Mouse (Mus musculus): Measurements from ENCODE around the gene Myh2. TPM values are rescaled to one million over a fixed set of nuclear protein-coding genes. Genes with fewer than 3 reads are reported as not detected.

The Myh2 gene
- polyA plus RNA-seq, 1 experiment from 2014 or later = not detected

DNA sequence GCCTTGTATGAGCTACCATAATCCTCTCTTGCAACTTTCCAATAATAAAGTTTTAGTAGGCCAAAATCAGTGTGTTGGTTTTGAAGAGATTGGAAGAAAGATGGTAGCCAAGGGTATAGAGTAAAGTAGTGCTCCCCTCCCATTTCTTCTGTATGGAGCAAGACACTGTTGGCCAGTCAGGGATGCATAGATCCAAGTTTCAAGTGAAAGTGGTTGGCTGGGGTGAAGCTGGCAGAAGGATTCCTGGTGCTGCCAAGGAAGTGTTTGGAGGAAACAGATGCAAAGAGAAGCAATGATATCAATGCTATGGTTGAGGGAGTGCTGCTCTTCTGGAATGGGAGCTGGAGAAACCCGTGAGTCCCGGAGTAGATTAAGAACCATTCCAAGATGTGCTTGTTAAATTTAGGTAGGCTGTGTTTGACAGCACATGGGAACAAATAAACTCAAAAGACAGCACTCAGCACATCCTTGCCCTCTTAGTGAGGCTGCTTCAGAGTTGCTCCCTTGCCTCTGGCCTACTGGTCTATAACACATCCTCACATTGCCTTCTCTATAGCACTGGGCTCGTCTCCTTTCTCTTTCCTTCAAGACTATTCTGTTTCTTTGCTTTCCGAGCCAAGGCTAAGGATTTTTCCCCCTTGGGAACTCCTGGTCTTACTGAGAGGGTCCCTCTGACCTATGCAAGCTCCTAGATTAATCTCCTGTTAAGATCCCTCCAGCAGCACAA lies 22.4 kb upstream of the Myh2 start:
- no peaks in the 10 kb centered on the region for H3K36me3 ChIP-seq (ENCODE audit: control insufficient read depth, insufficient read depth, low read length)
- no peak overlapping the region for H3K4me2 ChIP-seq (replicated peaks; ENCODE audit: low read depth, low read length)
- H3K27me3 ChIP-seq (ENCODE audit: control insufficient read depth, insufficient read depth, low read length) = no peaks in the 10 kb centered on the region
- H3K9me3 ChIP-seq (ENCODE audit: control insufficient read depth, low read depth, low read length) = no peaks in the 10 kb centered on the region
- no peak overlapping the region for H3K27ac ChIP-seq (ENCODE audit: low read length)
- 65% methylated on average over 4 of the region's 4 CpGs for WGBS
- ATAC-seq (ENCODE audit: insufficient number of reproducible peaks, insufficient read depth, low FRiP score, low read depth) = no peak
- H3K9ac ChIP-seq (replicated peaks; ENCODE audit: low read depth, low read length) = no peak overlapping the region
- H3K4me1 ChIP-seq (ENCODE audit: control insufficient read depth, insufficient read depth, low read length) = no peaks in the 10 kb centered on the region
- no peak overlapping the region for H3K4me3 ChIP-seq (ENCODE audit: low read depth, low read length)

DNA sequence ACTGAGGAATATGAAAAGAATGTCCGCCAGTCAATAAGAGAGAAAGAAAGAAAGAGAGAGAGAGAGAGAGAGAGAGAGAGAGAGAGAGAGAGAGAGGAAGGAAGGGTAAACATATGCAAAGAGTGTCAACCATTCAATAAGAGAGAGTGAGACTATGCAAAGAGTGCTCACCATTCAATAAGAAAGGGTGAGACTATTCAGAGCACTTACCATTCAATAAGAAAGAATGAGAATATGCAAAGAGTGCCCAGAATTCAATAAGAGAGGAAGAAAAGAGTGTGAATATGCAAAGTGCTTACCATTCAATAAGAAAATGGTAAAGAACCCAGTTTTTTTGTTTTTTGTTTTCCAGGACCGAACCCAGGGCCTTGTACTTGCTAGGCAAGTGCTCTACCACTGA lies 20.6 kb upstream of the Myh2 start:
- WGBS = 88% methylated on average over 2 of the region's 2 CpGs
- H3K4me3 ChIP-seq (ENCODE audit: low read depth, low read length) = no peak overlapping the region
- no peak overlapping the region for H3K9ac ChIP-seq (replicated peaks; ENCODE audit: low read depth, low read length)
- no peaks in the 10 kb centered on the region for H3K4me1 ChIP-seq (ENCODE audit: control insufficient read depth, insufficient read depth, low read length)
- H3K4me2 ChIP-seq (replicated peaks; ENCODE audit: low read depth, low read length) = no peak overlapping the region
- no peaks in the 10 kb centered on the region for H3K27me3 ChIP-seq (ENCODE audit: control insufficient read depth, insufficient read depth, low read length)
- H3K27ac ChIP-seq (ENCODE audit: low read length) = no peak overlapping the region
- H3K9me3 ChIP-seq (ENCODE audit: control insufficient read depth, low read depth, low read length) = no peaks in the 10 kb centered on the region
- no peak for ATAC-seq (ENCODE audit: insufficient number of reproducible peaks, insufficient read depth, low FRiP score, low read depth)
- H3K36me3 ChIP-seq (ENCODE audit: control insufficient read depth, insufficient read depth, low read length) = no peaks in the 10 kb centered on the region

DNA sequence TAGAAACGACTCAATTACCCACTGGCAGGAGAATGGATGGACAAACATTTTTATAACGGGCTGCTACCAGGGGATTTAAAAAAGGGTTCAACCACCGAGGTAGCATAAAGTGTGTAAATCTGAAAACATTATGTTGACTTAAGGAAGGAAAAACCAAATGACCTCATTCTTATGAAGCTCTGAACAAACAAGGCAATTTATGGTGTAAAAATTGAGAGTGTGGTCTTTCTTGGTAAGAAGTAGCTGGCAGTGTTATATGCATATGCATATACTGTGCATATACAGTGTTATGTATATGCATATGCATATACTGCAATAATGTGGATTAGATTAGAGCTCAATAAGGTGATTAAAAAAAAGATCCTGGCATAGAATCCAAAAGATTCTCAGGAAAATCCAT lies 19.7 kb upstream of the Myh2 start:
- no peaks in the 10 kb centered on the region for H3K9me3 ChIP-seq (ENCODE audit: control insufficient read depth, low read depth, low read length)
- no peaks in the 10 kb centered on the region for H3K4me1 ChIP-seq (ENCODE audit: control insufficient read depth, insufficient read depth, low read length)
- 81% methylated on average over 3 of the region's 3 CpGs for WGBS
- no peaks in the 10 kb centered on the region for H3K36me3 ChIP-seq (ENCODE audit: control insufficient read depth, insufficient read depth, low read length)
- no peak for ATAC-seq (ENCODE audit: insufficient number of reproducible peaks, insufficient read depth, low FRiP score, low read depth)
- no peaks in the 10 kb centered on the region for H3K27me3 ChIP-seq (ENCODE audit: control insufficient read depth, insufficient read depth, low read length)
- H3K27ac ChIP-seq (ENCODE audit: low read length) = no peak overlapping the region
- H3K4me3 ChIP-seq (ENCODE audit: low read depth, low read length) = no peak overlapping the region
- no peak overlapping the region for H3K9ac ChIP-seq (replicated peaks; ENCODE audit: low read depth, low read length)
- no peak overlapping the region for H3K4me2 ChIP-seq (replicated peaks; ENCODE audit: low read depth, low read length)

DNA sequence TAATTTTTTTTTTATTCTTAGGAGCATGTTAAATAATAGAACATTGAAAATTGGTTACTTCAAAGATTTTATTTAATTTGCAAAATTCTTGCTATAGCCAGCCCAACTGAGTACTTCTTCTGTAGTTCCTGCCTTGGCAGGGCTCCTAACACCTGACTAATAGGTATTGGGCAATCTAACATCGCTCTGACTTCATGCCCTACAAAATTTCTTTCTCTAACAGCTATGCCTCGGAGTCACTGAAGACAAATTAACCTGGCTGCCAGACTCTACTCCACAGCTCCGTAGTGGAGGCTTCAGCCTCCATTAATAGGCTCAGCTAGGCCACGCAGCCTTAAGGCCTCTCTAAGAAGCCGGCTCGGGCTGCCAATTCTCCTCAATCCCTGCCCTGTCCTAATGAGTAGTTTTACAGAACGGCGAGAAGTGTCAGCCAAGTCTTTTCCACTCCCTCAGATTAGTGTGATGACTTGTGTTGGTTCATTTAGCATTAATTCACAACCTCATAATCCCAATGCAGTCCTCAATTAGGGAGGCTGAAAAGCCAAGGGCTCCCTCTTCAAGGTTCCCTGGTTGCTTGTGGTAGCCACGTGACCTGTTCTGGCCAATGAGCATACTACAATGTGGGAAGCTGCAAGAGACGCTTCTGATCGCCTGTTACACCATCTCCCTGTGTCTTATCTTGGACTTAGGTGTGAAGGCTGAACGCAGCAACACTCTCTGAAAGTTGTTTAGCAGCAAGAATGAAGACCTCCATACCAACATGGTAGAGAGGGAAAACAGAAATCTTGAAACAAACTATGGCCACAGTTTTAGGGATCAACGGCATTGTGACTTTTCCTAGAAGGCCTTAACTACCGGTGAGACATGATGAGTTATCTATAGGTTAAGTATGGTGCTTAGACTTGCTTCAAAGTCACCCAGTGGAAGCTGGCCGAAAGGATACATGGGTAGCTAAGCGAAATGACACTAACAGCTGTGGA lies 18.9 kb upstream of the Myh2 start:
- Histone ChIP-seq H3K4me2 (replicated peaks; ENCODE audit: low read depth, low read length) (no peak overlapping the region), H3K27ac (ENCODE audit: low read length) (no peak overlapping the region), H3K27me3 (ENCODE audit: control insufficient read depth, insufficient read depth, low read length) (no peaks in the 10 kb centered on the region), H3K9me3 (ENCODE audit: control insufficient read depth, low read depth, low read length) (no peaks in the 10 kb centered on the region), H3K4me1 (ENCODE audit: control insufficient read depth, insufficient read depth, low read length) (no peaks in the 10 kb centered on the region), H3K4me3 (ENCODE audit: low read depth, low read length) (no peak overlapping the region), H3K9ac (replicated peaks; ENCODE audit: low read depth, low read length) (no peak overlapping the region), H3K36me3 (ENCODE audit: control insufficient read depth, insufficient read depth, low read length) (no peaks in the 10 kb centered on the region)
- 83% methylated on average over 16 of the region's 16 CpGs for WGBS
- no peak for ATAC-seq (ENCODE audit: insufficient number of reproducible peaks, insufficient read depth, low FRiP score, low read depth)

DNA sequence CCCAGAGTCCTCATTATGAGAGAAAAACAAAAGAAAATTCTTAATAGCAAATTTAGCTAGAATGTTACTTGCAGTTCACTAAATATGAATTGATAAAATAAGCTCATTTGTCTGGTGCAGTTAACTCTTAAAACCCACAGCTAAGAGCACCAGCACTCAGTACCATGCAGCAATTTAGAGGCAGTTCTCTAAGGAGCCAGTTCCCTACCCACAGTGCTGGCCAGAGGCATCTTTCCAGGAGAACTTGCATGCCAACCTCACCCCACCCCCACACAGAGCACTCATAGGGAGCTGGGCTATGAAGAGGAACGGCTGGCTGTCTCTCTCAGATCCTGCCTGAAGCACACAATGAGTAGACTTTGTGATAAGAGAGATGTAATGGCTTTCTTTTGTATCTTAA lies 17.7 kb upstream of the Myh2 start:
- no peak overlapping the region for H3K4me2 ChIP-seq (replicated peaks; ENCODE audit: low read depth, low read length)
- no peaks in the 10 kb centered on the region for H3K4me1 ChIP-seq (ENCODE audit: control insufficient read depth, insufficient read depth, low read length)
- WGBS = 15% methylated on average over 1 of the region's 1 CpGs
- H3K27ac ChIP-seq (ENCODE audit: low read length) = no peak overlapping the region
- no peaks in the 10 kb centered on the region for H3K9me3 ChIP-seq (ENCODE audit: control insufficient read depth, low read depth, low read length)
- no peaks in the 10 kb centered on the region for H3K27me3 ChIP-seq (ENCODE audit: control insufficient read depth, insufficient read depth, low read length)
- no peak overlapping the region for H3K9ac ChIP-seq (replicated peaks; ENCODE audit: low read depth, low read length)
- H3K36me3 ChIP-seq (ENCODE audit: control insufficient read depth, insufficient read depth, low read length) = no peaks in the 10 kb centered on the region
- H3K4me3 ChIP-seq (ENCODE audit: low read depth, low read length) = no peak overlapping the region
- ATAC-seq (ENCODE audit: insufficient number of reproducible peaks, insufficient read depth, low FRiP score, low read depth) = no peak

DNA sequence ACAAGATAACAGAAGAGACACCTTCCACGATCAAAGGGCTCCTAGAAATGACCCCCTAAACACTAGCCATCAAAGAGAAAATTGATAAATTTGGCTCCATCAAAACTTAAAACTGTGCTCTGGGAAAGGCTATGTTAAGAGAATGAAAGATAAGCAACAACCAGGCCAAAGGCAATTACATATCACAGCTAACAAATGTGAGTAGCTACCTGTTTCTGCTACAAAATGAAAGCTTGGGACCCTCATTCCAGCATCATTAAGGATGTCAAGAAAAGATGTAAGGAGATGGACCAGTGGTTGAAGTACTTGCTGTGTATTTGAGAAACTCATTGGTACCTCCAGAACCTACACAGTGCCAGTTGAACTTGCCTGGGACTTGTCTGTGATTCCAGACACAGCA lies 17.0 kb upstream of the Myh2 start:
- 71% methylated on average over 1 of the region's 1 CpGs for WGBS
- H3K4me3 ChIP-seq (ENCODE audit: low read depth, low read length) = no peak overlapping the region
- H3K9me3 ChIP-seq (ENCODE audit: control insufficient read depth, low read depth, low read length) = no peaks in the 10 kb centered on the region
- no peak overlapping the region for H3K4me2 ChIP-seq (replicated peaks; ENCODE audit: low read depth, low read length)
- no peak overlapping the region for H3K27ac ChIP-seq (ENCODE audit: low read length)
- H3K27me3 ChIP-seq (ENCODE audit: control insufficient read depth, insufficient read depth, low read length) = no peaks in the 10 kb centered on the region
- no peaks in the 10 kb centered on the region for H3K36me3 ChIP-seq (ENCODE audit: control insufficient read depth, insufficient read depth, low read length)
- no peak overlapping the region for H3K9ac ChIP-seq (replicated peaks; ENCODE audit: low read depth, low read length)
- no peaks in the 10 kb centered on the region for H3K4me1 ChIP-seq (ENCODE audit: control insufficient read depth, insufficient read depth, low read length)
- no peak for ATAC-seq (ENCODE audit: insufficient number of reproducible peaks, insufficient read depth, low FRiP score, low read depth)

DNA sequence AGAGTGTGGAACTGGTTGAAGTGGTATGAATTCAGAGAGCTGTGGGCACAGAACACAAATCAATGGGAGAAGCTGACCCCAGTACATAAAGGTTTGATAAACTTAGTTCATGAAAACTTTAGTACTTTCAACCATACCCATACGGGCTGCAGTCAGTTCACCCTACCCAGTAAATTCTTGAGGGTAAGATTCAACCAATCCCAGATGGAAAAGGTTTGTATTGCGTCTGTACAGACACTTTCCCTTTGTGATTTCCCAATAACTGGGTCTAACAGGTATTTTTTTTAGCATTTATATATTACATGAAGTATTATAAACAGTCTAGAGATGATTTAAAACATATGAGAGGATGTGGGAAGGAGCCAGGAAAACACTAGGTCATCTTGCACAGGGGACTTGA lies 15.2 kb upstream of the Myh2 start:
- Histone ChIP-seq H3K4me3 (ENCODE audit: low read depth, low read length) (no peak overlapping the region), H3K27me3 (ENCODE audit: control insufficient read depth, insufficient read depth, low read length) (no peaks in the 10 kb centered on the region)

DNA sequence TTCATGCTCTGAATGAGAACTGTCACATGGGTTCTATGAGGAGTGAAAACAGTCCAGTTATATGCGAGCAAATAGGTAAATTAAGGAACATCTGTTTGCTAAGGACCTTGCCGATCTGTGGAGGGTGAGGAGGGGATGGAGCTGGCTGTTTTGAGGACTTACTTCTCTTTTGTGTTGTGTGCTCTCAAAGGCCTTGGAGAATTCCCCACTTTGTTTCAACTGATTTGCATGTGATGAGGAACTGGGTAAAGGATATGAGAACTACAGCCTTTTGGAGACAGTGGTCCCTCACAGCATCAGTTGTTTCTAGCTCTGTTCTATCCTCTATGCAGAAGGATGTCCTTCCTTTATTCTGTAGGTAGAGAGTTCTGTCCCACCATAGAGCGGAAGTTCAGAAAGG lies 10.7 kb upstream of the Myh2 start:
- Histone ChIP-seq H3K27ac (ENCODE audit: low read length) (no peak overlapping the region), H3K4me1 (ENCODE audit: control insufficient read depth, insufficient read depth, low read length) (no peaks in the 10 kb centered on the region), H3K4me2 (replicated peaks; ENCODE audit: low read depth, low read length) (no peak overlapping the region), H3K9me3 (ENCODE audit: control insufficient read depth, low read depth, low read length) (no peaks in the 10 kb centered on the region), H3K9ac (replicated peaks; ENCODE audit: low read depth, low read length) (no peak overlapping the region), H3K36me3 (ENCODE audit: control insufficient read depth, insufficient read depth, low read length) (no peaks in the 10 kb centered on the region), H3K27me3 (ENCODE audit: control insufficient read depth, insufficient read depth, low read length) (no peaks in the 10 kb centered on the region), H3K4me3 (ENCODE audit: low read depth, low read length) (no peak overlapping the region)
- 90% methylated on average over 3 of the region's 3 CpGs for WGBS
- no peak for ATAC-seq (ENCODE audit: insufficient number of reproducible peaks, insufficient read depth, low FRiP score, low read depth)

More for the DNA sequence above, 15.2 kb upstream of the Myh2 start:
- ATAC-seq (ENCODE audit: insufficient number of reproducible peaks, insufficient read depth, low FRiP score, low read depth) = no peak
- Histone ChIP-seq H3K27ac (ENCODE audit: low read length) (no peak overlapping the region), H3K4me1 (ENCODE audit: control insufficient read depth, insufficient read depth, low read length) (no peaks in the 10 kb centered on the region), H3K4me2 (replicated peaks; ENCODE audit: low read depth, low read length) (no peak overlapping the region), H3K36me3 (ENCODE audit: control insufficient read depth, insufficient read depth, low read length) (no peaks in the 10 kb centered on the region), H3K9me3 (ENCODE audit: control insufficient read depth, low read depth, low read length) (no peaks in the 10 kb centered on the region), H3K9ac (replicated peaks; ENCODE audit: low read depth, low read length) (no peak overlapping the region)
- 75% methylated on average over 2 of the region's 2 CpGs for WGBS
